Mouse (Mus musculus) heart, postnatal 0 days (tissue): ENCODE results near the gene Vmn2r47. TPM values are rescaled to one million over a fixed set of nuclear protein-coding genes. Genes with fewer than 3 reads are reported as not detected.
"Not testable (repeated sequence)": the region's sequence is repeated elsewhere in the genome, so short reads cannot be mapped to it uniquely, and the experiment has no call there.

Experiments used
- ATAC-seq: fragments of 200-750 bp; cut with Nextera tagmentation; 2 replicates; pipeline ENCODE4 v1.8.0; 2017; ENCODE audit warnings: low read depth, moderate number of reproducible peaks, moderate library complexity; ENCODE audit not compliant: insufficient read depth
- DNase-seq: peaks from one replicate; pipeline ENCODE4 v3.0.0-alpha.2; 2016; ENCODE audit warnings: low spot score
- H3K27ac ChIP-seq: fragments of 300-500 bp; sonication (generic); 2 replicates; pipeline ENCODE4 v1.5.1; 2014; ENCODE audit warnings: low read depth, mild to moderate bottlenecking
- H3K27me3 ChIP-seq: fragments of 300-500 bp; sonication (generic); 2 replicates; pipeline ENCODE4 v1.6.1; 2014; ENCODE audit warnings: low read length, mixed read lengths; ENCODE audit not compliant: control insufficient read depth, insufficient read depth
- H3K36me3 ChIP-seq: fragments of 300-500 bp; sonication (generic); replicated peaks from 2 replicates; pipeline ENCODE4 v1.6.1; 2014; ENCODE audit warnings: low read length, mixed read lengths; ENCODE audit not compliant: control insufficient read depth, insufficient read depth
- H3K4me1 ChIP-seq: fragments of 300-500 bp; sonication (generic); 2 replicates; pipeline ENCODE4 v1.6.1; 2014; ENCODE audit warnings: antibody characterized with exemption; ENCODE audit not compliant: control insufficient read depth, insufficient read depth
- H3K4me2 ChIP-seq: fragments of 300-500 bp; sonication (generic); 2 replicates; pipeline ENCODE4 v1.6.1; 2014; ENCODE audit warnings: low read depth, mild to moderate bottlenecking, low read length, moderate library complexity
- H3K4me3 ChIP-seq: fragments of 300-500 bp; sonication (generic); 2 replicates; pipeline ENCODE4 v1.5.1; 2014; ENCODE audit warnings: low read depth, low read length
- H3K9ac ChIP-seq: fragments of 300-500 bp; sonication (generic); replicated peaks from 2 replicates; pipeline ENCODE4 v1.6.1; 2014; ENCODE audit warnings: low read depth, low read length, mixed read lengths
- H3K9me3 ChIP-seq: fragments of 300-500 bp; sonication (generic); replicated peaks from 2 replicates; pipeline ENCODE4 v1.6.1; 2016; ENCODE audit warnings: low read length; ENCODE audit not compliant: control insufficient read depth
- WGBS: fragments of 180-500 bp; shearing (Covaris S2); extraction: QIAGEN DNeasy Blood & Tissue Kit; methylation state at CpG from one replicate; pipeline ENCODE4 v1.1.7; 2014; 5-methylcytosine and 5-hydroxymethylcytosine counted together
- polyA plus RNA-seq: library from polyadenylated mRNA; unstranded; fragments of >200 nt; fragmentation: Nextera tagmentation; extraction: Ambion mirVana; gene quantifications from 2 replicates; pipeline ENCODE4 v1.2.1, GENCODE M21; 2015
- total RNA-seq: library from RNA; depleted of rRNA; stranded (reverse); fragments of >200 nt; gene quantifications from 2 replicates; pipeline ENCODE4 v1.2.3, GENCODE M21; 2014; ENCODE audit warnings: low replicate concordance; rRNA removed

Vmn2r47 gene
- total RNA-seq (not detected in 2 replicates), polyA plus RNA-seq (not detected in 2 replicates)

- H3K9me3 ChIP-seq, H3K4me2 ChIP-seq, DNase-seq, H3K27ac ChIP-seq, H3K36me3 ChIP-seq, H3K4me3 ChIP-seq, ATAC-seq, H3K9ac ChIP-seq, H3K4me1 ChIP-seq, H3K27me3 ChIP-seq: not testable (repeated sequence)
- no CpG with 5 or more reads among the region's 1 CpGs for WGBS
Observed at GRCm38 (mm10) chr7:9841225-9841624, at the start of gene Vmn2r47. Gene Vmn2r47, minus strand, starts transcription at chr7:9841325.

- not testable (repeated sequence) for H3K4me1 ChIP-seq, H3K27me3 ChIP-seq, H3K27ac ChIP-seq, ATAC-seq, H3K36me3 ChIP-seq, DNase-seq, H3K9ac ChIP-seq, H3K9me3 ChIP-seq, H3K4me2 ChIP-seq, H3K4me3 ChIP-seq
- WGBS = no CpG with 5 or more reads among the region's 1 CpGs
Observed at GRCm38 (mm10) chr7:9770471-9770870, 70.7 kb downstream of the Vmn2r47 start, which contains the start of gene Vmn2r46. Gene Vmn2r46, minus strand, starts transcription at chr7:9770571.

Other genes with a start within 250 kb of the Vmn2r47 start
- gene Vmn2r46, start 70.8 kb downstream of the Vmn2r47 start, total RNA-seq = not detected in 2 replicates
- gene Vmn2r46, start 70.8 kb downstream of the Vmn2r47 start, polyA plus RNA-seq = not detected in 2 replicates
- gene Vmn2r48, start 112.3 kb upstream of the Vmn2r47 start, total RNA-seq = not detected in 2 replicates
- not detected in 2 replicates for gene Vmn2r48, start 112.3 kb upstream of the Vmn2r47 start, polyA plus RNA-seq
- not detected in 2 replicates for gene Vmn2r49, start 150.9 kb upstream of the Vmn2r47 start, total RNA-seq
- gene Vmn2r49, start 150.9 kb upstream of the Vmn2r47 start, polyA plus RNA-seq = not detected in 2 replicates
- gene Vmn2r50, start 212.0 kb upstream of the Vmn2r47 start, total RNA-seq = not detected in 2 replicates
- not detected in 2 replicates for gene Vmn2r50, start 212.0 kb upstream of the Vmn2r47 start, polyA plus RNA-seq